Mouse (Mus musculus) kidney, adult 2 months (tissue): Measurements from ENCODE around the gene Gtf3c2.

Experiments
- CTCF ChIP-seq: fragments of 200-500 bp; conservative IDR thresholded peaks from 2 replicates; pipeline ENCODE4 v1.5.1; 2011; ENCODE audit warnings: low read depth, mild to moderate bottlenecking, control low read depth, low read length, moderate library complexity, mixed read lengths; ENCODE audit not compliant: insufficient read depth, insufficient read length
- POLR2A ChIP-seq: fragments of 200-500 bp; IDR thresholded peaks from one replicate; pipeline ENCODE4 v1.6.1; 2011; ENCODE audit warnings: low read depth, low read length, control low read depth

GRCm38 (mm10) chr5:31192045-31192938, 12.3 kb upstream of the Gtf3c2 start:
- TF ChIP-seq POLR2A (no peak), CTCF (no peak)
